ENCODE assay signal across 12 mouse cellular contexts in genomic region chr14:122901715-122902114, GRCm38 (mm10). TPM values are rescaled to one million over a fixed set of nuclear protein-coding genes. Genes with fewer than 3 reads are reported as not detected.
A peak's percentile ranks its signal among the peaks of the same experiment; 100 is the strongest.
DNase-seq lines count a peak whose midpoint lies in the region; ATAC-seq and TF ChIP-seq lines count a peak whose summit lies in the region.
"Had no signal": no experiment of that assay in that cellular context is flagged by ENCODE, and none has a peak within 500 bp of the region (broad histone marks: within the 10 kb centered on the region; RNA-seq: fewer than 3 reads in every experiment).

No protein-coding gene starts in this region.

- 87% methylated on average over 2 of the region's 2 CpGs for WGBS in hindbrain, embryonic 15.5 days
- 82% methylated on average over 2 of the region's 2 CpGs for WGBS in hindbrain, embryonic 13.5 days
- WGBS in small intestine, adult 2 months: 25% methylated on average over 2 of the region's 2 CpGs

- no peaks in the 10 kb centered on the region for H3K36me3 ChIP-seq in hindbrain, embryonic 15.5 days
- no peaks in the 10 kb centered on the region for H3K36me3 ChIP-seq in hindbrain, embryonic 13.5 days
- H3K36me3 ChIP-seq in small intestine, adult 2 months (ENCODE audit: control insufficient read depth, insufficient read depth, low read length): peaks cover 9% of the 10 kb centered on the region

- no peak for ATAC-seq in hindbrain, embryonic 15.5 days (ENCODE audit: low FRiP score, low read depth)
- no peak for ATAC-seq in hindbrain, embryonic 13.5 days (ENCODE audit: low FRiP score)
- ATAC-seq in granulocyte monocyte progenitor cell, adult 5-6 weeks (replicated peaks; ENCODE audit: poor library complexity, severe bottlenecking): peak; percentile 30

- DNase-seq in left cerebral cortex, adult 2 months (ENCODE audit: extremely low spot score in 1 of 2, low spot score in 2 of 2): no peak
- DNase-seq in left cerebral cortex, adult 8-10 months (ENCODE audit: low spot score in 2 of 2): no peak
- DNase-seq in urinary bladder, postnatal 10 days (ENCODE audit: low spot score): no peak
- DNase-seq: B cell, adult 2 months; forebrain, postnatal 0 days; lung, adult 2 months had no signal

- no peaks in the 10 kb centered on the region for H3K27me3 ChIP-seq in hindbrain, embryonic 15.5 days
- H3K27me3 ChIP-seq in hindbrain, embryonic 13.5 days: no peaks in the 10 kb centered on the region
- no peaks in the 10 kb centered on the region for H3K27me3 ChIP-seq in small intestine, adult 2 months (ENCODE audit: control insufficient read depth, insufficient read depth, low read length)
- H3K27me3 ChIP-seq: heart, embryonic 12.5 days; megakaryocyte, embryonic 14.5 days had no signal

- no peaks in the 10 kb centered on the region for H3K9me3 ChIP-seq in hindbrain, embryonic 15.5 days
- no peaks in the 10 kb centered on the region for H3K9me3 ChIP-seq in hindbrain, embryonic 13.5 days
- H3K9me3 ChIP-seq: heart, embryonic 12.5 days; megakaryocyte, embryonic 14.5 days had no signal

- H3K9ac ChIP-seq in hindbrain, embryonic 15.5 days: no peak overlapping the region
- H3K9ac ChIP-seq in hindbrain, embryonic 13.5 days: no peak overlapping the region
- H3K9ac ChIP-seq: forebrain, postnatal 0 days; heart, embryonic 12.5 days had no signal

- no peak overlapping the region for H3K4me2 ChIP-seq in hindbrain, embryonic 15.5 days
- H3K4me2 ChIP-seq in hindbrain, embryonic 13.5 days: no peak overlapping the region
- H3K4me2 ChIP-seq: heart, embryonic 12.5 days had no signal

- peaks cover 15% of the 10 kb centered on the region; the same call in 1 of the 2 replicates for H3K4me1 ChIP-seq in hindbrain, embryonic 15.5 days (replicated peaks)
- H3K4me1 ChIP-seq in hindbrain, embryonic 13.5 days (replicated peaks): peaks cover 8% of the 10 kb centered on the region
- peaks cover 28% of the 10 kb centered on the region for H3K4me1 ChIP-seq in small intestine, adult 2 months (ENCODE audit: control insufficient read depth, insufficient read depth, insufficient read length, low read length)
- H3K4me1 ChIP-seq: megakaryocyte, embryonic 14.5 days had no signal

- TF ChIP-seq POLR2A in small intestine, adult 2 months (IDR thresholded peaks at IDR 0.05; ENCODE audit: low read depth, low read length): no peak

- TF ChIP-seq CTCF in left cerebral cortex, adult 2 months (IDR thresholded peaks at IDR 0.05): no peak
- no peak for TF ChIP-seq CTCF in small intestine, adult 2 months (IDR thresholded peaks at IDR 0.05; ENCODE audit: extremely low read depth, insufficient read length, insufficient replicate concordance, low read depth, low read length)

- no peak overlapping the region for H3K4me3 ChIP-seq in hindbrain, embryonic 15.5 days
- H3K4me3 ChIP-seq in hindbrain, embryonic 13.5 days: no peak overlapping the region
- no peak overlapping the region for H3K4me3 ChIP-seq in left cerebral cortex, adult 2 months
- no peak overlapping the region for H3K4me3 ChIP-seq in small intestine, adult 2 months (ENCODE audit: low read depth, low read length)
- H3K4me3 ChIP-seq: heart, embryonic 12.5 days; megakaryocyte, embryonic 14.5 days had no signal

- H3K27ac ChIP-seq in hindbrain, embryonic 15.5 days (replicated peaks): 0 out of 2 replicates have a peak overlapping the region, but pooled peaks have one; percentile 42
- no peak overlapping the region for H3K27ac ChIP-seq in hindbrain, embryonic 13.5 days
- peak overlapping the region; percentile 45 for H3K27ac ChIP-seq in left cerebral cortex, adult 2 months
- peak overlapping the region; percentile 80 for H3K27ac ChIP-seq in small intestine, adult 2 months (ENCODE audit: insufficient read depth, low read depth, low read length)

- intact Hi-C loops in left cerebral cortex, adult 2 months (cut with DNase I): no loop called here

RNA-seq across cellular contexts. Expression of gene Ggact, which starts 11.8 kb away (rescaled TPM):
- polyA plus RNA-seq in hindbrain, embryonic 15.5 days (2015; fragmentation: Nextera tagmentation; extraction: Ambion mirVana): 10.8 and 13.7 TPM in 2 replicates
- polyA plus RNA-seq in hindbrain, embryonic 13.5 days (2015; fragmentation: Nextera tagmentation; extraction: Ambion mirVana): 6.8 and 8.0 TPM in 2 replicates
- total RNA-seq in left cerebral cortex, adult 2 months (2021): 10 to 100 TPM; 29.8 to 29.9 TPM
- total RNA-seq in left cerebral cortex, adult 8-10 months (2022): 10 to 100 TPM; 33.0 to 39.9 (median 34.3) TPM
- total RNA-seq in granulocyte monocyte progenitor cell, adult 5-6 weeks (2014; fragmentation: Nextera tagmentation): 2.2 and 3.7 TPM in 2 replicates
- 0.31 and 2.3 TPM in 2 replicates for total RNA-seq in granulocyte monocyte progenitor cell, adult 5-6 weeks (2017)
- 69.8 and 151 TPM in 2 replicates for polyA plus RNA-seq in small intestine, adult 2 months (2012; rRNA removed)

Comparison
In these comparisons a context has a peak if more than half of its experiments do, and no peak if none do; other contexts are left out.
1. RNA of gene Ggact, which starts 11.8 kb away (total RNA-seq): 33.0 to 39.9 TPM in left cerebral cortex, adult 8-10 months and 29.8 to 29.9 TPM in left cerebral cortex, adult 2 months; 0.31 to 3.7 TPM in granulocyte monocyte progenitor cell, adult 5-6 weeks; every median in the first group is over 4 times any median in the second.